Mouse (Mus musculus): ENCODE data around the gene Pde3a. TPM values are rescaled to one million over a fixed set of nuclear protein-coding genes. Genes with fewer than 3 reads are reported as not detected.
A peak's percentile ranks its signal among the peaks of the same experiment; 100 is the strongest.

The Pde3a gene
- polyA plus RNA-seq (2015; fragmentation: Nextera tagmentation; extraction: Ambion mirVana), result 6.3 and 7.9 TPM in 2 replicates

- H3K4me2 ChIP-seq, result peak within 1 kb of the TSS; percentile 87
- ATAC-seq (ENCODE audit: insufficient number of reproducible peaks, insufficient read depth, low FRiP score, low TSS enrichment, low read depth), result no peak
Observed at GRCm38 (mm10) chr6:141248691-141249584, at the start of gene Pde3a. Gene Pde3a (plus strand): TSS chr6:141249269.

GRCm38 (mm10) chr6:141200173-141200615, 48.9 kb upstream of the Pde3a start:
- H3K4me2 ChIP-seq, result no peak overlapping the region
- H3K27ac ChIP-seq, result no peak overlapping the region
- no peaks in the 10 kb centered on the region for H3K4me1 ChIP-seq
- no peaks in the 10 kb centered on the region for H3K9me3 ChIP-seq
- H3K27me3 ChIP-seq, result no peaks in the 10 kb centered on the region
- H3K36me3 ChIP-seq, result no peaks in the 10 kb centered on the region
- no peak overlapping the region for H3K4me3 ChIP-seq
- ATAC-seq (ENCODE audit: insufficient number of reproducible peaks, insufficient read depth, low FRiP score, low TSS enrichment, low read depth), result 0 out of 2 replicates have a peak, but pooled peaks have one; percentile 37
- no peak overlapping the region for H3K9ac ChIP-seq

More at GRCm38 (mm10) chr6:141248691-141249584, at the start of gene Pde3a:
- no peaks in the 10 kb centered on the region for H3K9me3 ChIP-seq
- peak within 1 kb of the TSS; percentile 89 for H3K9ac ChIP-seq
- peaks cover 14% of the 10 kb centered on the region; the same call in 1 of the 2 replicates for H3K27me3 ChIP-seq
- under 1% methylated on average over 26 of the region's 28 CpGs for WGBS
- peak within 1 kb of the TSS; percentile 90 for H3K27ac ChIP-seq
- peaks cover 26% of the 10 kb centered on the region for H3K4me1 ChIP-seq
- peak within 1 kb of the TSS; percentile 76 for H3K4me3 ChIP-seq
- no peaks in the 10 kb centered on the region for H3K36me3 ChIP-seq

- 82% methylated on average over 6 of the region's 6 CpGs for WGBS
- no peak for ATAC-seq (ENCODE audit: insufficient number of reproducible peaks, insufficient read depth, low FRiP score, low TSS enrichment, low read depth)
- H3K4me3 ChIP-seq, result no peak overlapping the region
- no peaks in the 10 kb centered on the region for H3K36me3 ChIP-seq
- H3K4me1 ChIP-seq, result no peaks in the 10 kb centered on the region
- H3K9ac ChIP-seq, result no peak overlapping the region
- H3K27ac ChIP-seq, result no peak overlapping the region
- no peak overlapping the region for H3K4me2 ChIP-seq
- H3K9me3 ChIP-seq, result no peaks in the 10 kb centered on the region
- H3K27me3 ChIP-seq, result no peaks in the 10 kb centered on the region
Observed at GRCm38 (mm10) chr6:141207531-141207930, 41.5 kb upstream of the Pde3a start.

- ATAC-seq (ENCODE audit: insufficient number of reproducible peaks, insufficient read depth, low FRiP score, low TSS enrichment, low read depth), result no peak
- H3K36me3 ChIP-seq, result no peaks in the 10 kb centered on the region
- no peaks in the 10 kb centered on the region for H3K27me3 ChIP-seq
- 73% methylated on average over 1 of the region's 1 CpGs for WGBS
- no peak overlapping the region for H3K9ac ChIP-seq
- no peaks in the 10 kb centered on the region for H3K4me1 ChIP-seq
- no peak overlapping the region for H3K4me2 ChIP-seq
- no peak overlapping the region for H3K4me3 ChIP-seq
- H3K27ac ChIP-seq, result no peak overlapping the region
- no peaks in the 10 kb centered on the region for H3K9me3 ChIP-seq
Observed at GRCm38 (mm10) chr6:141208283-141208872, 40.7 kb upstream of the Pde3a start.

- H3K27me3 ChIP-seq, result no peaks in the 10 kb centered on the region
- 92% methylated on average over 3 of the region's 3 CpGs for WGBS
- ATAC-seq (ENCODE audit: insufficient number of reproducible peaks, insufficient read depth, low FRiP score, low TSS enrichment, low read depth), result no peak
Observed at GRCm38 (mm10) chr6:141210021-141210420, 39.0 kb upstream of the Pde3a start.

GRCm38 (mm10) chr6:141221081-141221480, 28.0 kb upstream of the Pde3a start:
- no peak for ATAC-seq (ENCODE audit: insufficient number of reproducible peaks, insufficient read depth, low FRiP score, low TSS enrichment, low read depth)
- Histone ChIP-seq H3K27me3 (no peaks in the 10 kb centered on the region), H3K4me1 (no peaks in the 10 kb centered on the region), H3K4me2 (no peak overlapping the region), H3K9ac (no peak overlapping the region), H3K9me3 (no peaks in the 10 kb centered on the region), H3K4me3 (no peak overlapping the region), H3K27ac (no peak overlapping the region), H3K36me3 (no peaks in the 10 kb centered on the region)
- 71% methylated on average over 3 of the region's 3 CpGs for WGBS

More at GRCm38 (mm10) chr6:141210021-141210420, 39.0 kb upstream of the Pde3a start:
- H3K4me3 ChIP-seq, result no peak overlapping the region
- no peaks in the 10 kb centered on the region for H3K4me1 ChIP-seq
- no peak overlapping the region for H3K4me2 ChIP-seq
- H3K9me3 ChIP-seq, result no peaks in the 10 kb centered on the region
- no peak overlapping the region for H3K9ac ChIP-seq
- no peaks in the 10 kb centered on the region for H3K36me3 ChIP-seq
- no peak overlapping the region for H3K27ac ChIP-seq

GRCm38 (mm10) chr6:141226851-141227657, 22.0 kb upstream of the Pde3a start:
- 68% methylated on average over 15 of the region's 15 CpGs for WGBS
- H3K4me2 ChIP-seq, result no peak overlapping the region
- no peak overlapping the region for H3K4me3 ChIP-seq
- no peak overlapping the region for H3K9ac ChIP-seq
- H3K4me1 ChIP-seq, result peaks cover 4% of the 10 kb centered on the region; the same call in 1 of the 2 replicates
- no peaks in the 10 kb centered on the region for H3K27me3 ChIP-seq
- no peaks in the 10 kb centered on the region for H3K36me3 ChIP-seq
- no peak overlapping the region for H3K27ac ChIP-seq
- no peak for ATAC-seq (ENCODE audit: insufficient number of reproducible peaks, insufficient read depth, low FRiP score, low TSS enrichment, low read depth)
- no peaks in the 10 kb centered on the region for H3K9me3 ChIP-seq

- H3K9ac ChIP-seq, result no peak overlapping the region
- H3K27me3 ChIP-seq, result no peaks in the 10 kb centered on the region
- no peak overlapping the region for H3K27ac ChIP-seq
- no peak overlapping the region for H3K4me3 ChIP-seq
- ATAC-seq (ENCODE audit: insufficient number of reproducible peaks, insufficient read depth, low FRiP score, low TSS enrichment, low read depth), result no peak
- no peaks in the 10 kb centered on the region for H3K9me3 ChIP-seq
- no peak overlapping the region for H3K4me2 ChIP-seq
- 43% methylated on average over 3 of the region's 3 CpGs for WGBS
- H3K4me1 ChIP-seq, result peaks cover 4% of the 10 kb centered on the region; the same call in 1 of the 2 replicates
- no peaks in the 10 kb centered on the region for H3K36me3 ChIP-seq
Observed at GRCm38 (mm10) chr6:141227658-141228005, 21.4 kb upstream of the Pde3a start.

- Histone ChIP-seq H3K4me3 (no peak overlapping the region), H3K4me1 (no peaks in the 10 kb centered on the region), H3K27ac (no peak overlapping the region), H3K36me3 (no peaks in the 10 kb centered on the region), H3K27me3 (no peaks in the 10 kb centered on the region), H3K4me2 (no peak overlapping the region), H3K9ac (no peak overlapping the region), H3K9me3 (no peaks in the 10 kb centered on the region)
- WGBS, result 51% methylated on average over 6 of the region's 6 CpGs
- ATAC-seq (ENCODE audit: insufficient number of reproducible peaks, insufficient read depth, low FRiP score, low TSS enrichment, low read depth), result no peak
Observed at GRCm38 (mm10) chr6:141232756-141233382, 16.2 kb upstream of the Pde3a start.

GRCm38 (mm10) chr6:141241809-141242208, 7.3 kb upstream of the Pde3a start:
- Histone ChIP-seq H3K36me3 (no peaks in the 10 kb centered on the region), H3K4me3 (no peak overlapping the region), H3K9me3 (no peaks in the 10 kb centered on the region), H3K4me1 (no peaks in the 10 kb centered on the region), H3K9ac (no peak overlapping the region), H3K27ac (no peak overlapping the region), H3K27me3 (no peaks in the 10 kb centered on the region), H3K4me2 (no peak overlapping the region)
- WGBS, result 94% methylated on average over 1 of the region's 1 CpGs
- no peak for ATAC-seq (ENCODE audit: insufficient number of reproducible peaks, insufficient read depth, low FRiP score, low TSS enrichment, low read depth)

GRCm38 (mm10) chr6:141245089-141245488, 4.0 kb upstream of the Pde3a start:
- no peak overlapping the region for H3K4me2 ChIP-seq
- no peak overlapping the region for H3K27ac ChIP-seq
- no peak overlapping the region for H3K9ac ChIP-seq
- H3K27me3 ChIP-seq, result peaks cover 2% of the 10 kb centered on the region; the same call in 1 of the 2 replicates
- whole genome bisulfite sequencing, result 86% methylated on average over 4 of the region's 4 CpGs
- peaks cover 7% of the 10 kb centered on the region for H3K4me1 ChIP-seq
- no peaks in the 10 kb centered on the region for H3K9me3 ChIP-seq
- no peak for ATAC-seq (ENCODE audit: insufficient number of reproducible peaks, insufficient read depth, low FRiP score, low TSS enrichment, low read depth)
- no peaks in the 10 kb centered on the region for H3K36me3 ChIP-seq
- H3K4me3 ChIP-seq, result no peak overlapping the region
